Mouse (Mus musculus) heart, adult 9 months (tissue): ENCODE measurements around the gene Fscn2.
"Not testable (repeated sequence)": the region's sequence is repeated elsewhere in the genome, so short reads cannot be mapped to it uniquely, and the experiment has no call there.

Experiments
- DNase-seq, 2 experiments: peaks; one replicate each; pipeline ENCODE4 v3.0.0; 2022; ENCODE audit warnings: low spot score in 2 of 2

Fscn2 gene

DNA sequence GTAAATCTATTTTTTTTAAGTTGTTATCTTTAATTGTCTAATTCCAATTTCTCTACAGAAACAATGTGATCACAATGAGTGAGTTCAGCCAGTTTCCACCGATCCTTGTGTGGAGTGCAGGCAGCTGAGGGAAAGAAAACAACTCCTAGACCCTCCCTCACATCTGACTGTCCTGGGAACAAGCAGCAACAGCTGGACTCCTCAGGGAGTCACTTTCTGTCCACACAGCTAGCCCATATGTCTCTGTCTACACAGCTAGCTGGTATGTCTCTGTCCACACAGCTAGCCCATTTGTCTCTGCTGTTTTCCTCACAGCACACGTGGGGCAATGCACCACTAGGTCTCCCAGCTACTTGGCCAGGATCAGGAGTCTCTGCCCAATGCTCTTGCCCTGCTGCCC, 36.3 kb downstream of the Fscn2 start:
- no peak for DNase-seq

GRCm38 (mm10) chr11:120399319-120399718, 38.0 kb downstream of the Fscn2 start:
- DNase-seq, result no peak

- no peak for DNase-seq
Observed at GRCm38 (mm10) chr11:120404814-120405213, 43.5 kb downstream of the Fscn2 start.

- no peak for DNase-seq
Observed at GRCm38 (mm10) chr11:120405867-120406266, 44.5 kb downstream of the Fscn2 start.

GRCm38 (mm10) chr11:120406445-120406844, 45.1 kb downstream of the Fscn2 start:
- DNase-seq, result no peak

GRCm38 (mm10) chr11:120413621-120414020, 52.3 kb downstream of the Fscn2 start:
- DNase-seq, result not testable (repeated sequence)
